Mouse (Mus musculus) midbrain, embryonic 14.5 days (tissue): ENCODE results near the gene Abcb6. TPM values are rescaled to one million over a fixed set of nuclear protein-coding genes. Genes with fewer than 3 reads are reported as not detected.
A peak's percentile ranks its signal among the peaks of the same experiment; 100 is the strongest.

Experiments
- ATAC-seq: fragments of 200-750 bp; cut with Nextera tagmentation; 2 replicates; pipeline ENCODE4 v1.8.0; 2017; ENCODE audit warnings: moderate number of reproducible peaks, moderate library complexity; ENCODE audit not compliant: low FRiP score, low TSS enrichment
- DNase-seq: peaks from one replicate; pipeline ENCODE4 v3.0.0-alpha.2; 2015
- H3K27ac ChIP-seq: fragments of 300-500 bp; sonication (generic); replicated peaks from 2 replicates; pipeline ENCODE4 v1.5.1; 2014; ENCODE audit warnings: mild to moderate bottlenecking, low read depth, low read length, moderate library complexity
- H3K27me3 ChIP-seq: fragments of 300-500 bp; sonication (generic); 2 replicates; pipeline ENCODE4 v1.6.1; 2014; ENCODE audit warnings: low read length, control low read depth, mixed read lengths; ENCODE audit not compliant: control insufficient read depth, insufficient read depth
- H3K36me3 ChIP-seq: fragments of 300-500 bp; sonication (generic); 2 replicates; pipeline ENCODE4 v1.6.1; 2014; ENCODE audit warnings: low read length, control low read depth; ENCODE audit not compliant: control insufficient read depth, insufficient read depth
- H3K4me1 ChIP-seq: fragments of 300-500 bp; sonication (generic); 2 replicates; pipeline ENCODE4 v1.6.1; 2014; ENCODE audit warnings: mild to moderate bottlenecking, antibody characterized with exemption, low read length, control low read depth; ENCODE audit not compliant: control insufficient read depth, insufficient read depth
- H3K4me2 ChIP-seq: fragments of 300-500 bp; sonication (generic); 2 replicates; pipeline ENCODE4 v1.6.1; 2014; ENCODE audit warnings: mild to moderate bottlenecking, low read length, moderate library complexity
- H3K4me3 ChIP-seq: fragments of 300-500 bp; sonication (generic); replicated peaks from 2 replicates; pipeline ENCODE4 v1.5.1; 2014; ENCODE audit warnings: low read depth, low read length
- H3K9ac ChIP-seq: fragments of 300-500 bp; sonication (generic); replicated peaks from 2 replicates; pipeline ENCODE4 v1.6.1; 2014; ENCODE audit warnings: mild to moderate bottlenecking, low read length, moderate library complexity
- H3K9me3 ChIP-seq: fragments of 300-500 bp; sonication (generic); 2 replicates; pipeline ENCODE4 v1.6.1; 2016; ENCODE audit warnings: low read length, control low read depth, mixed read lengths; ENCODE audit not compliant: control insufficient read depth
- WGBS: fragments of 180-500 bp; shearing (Covaris S2); extraction: QIAGEN DNeasy Blood & Tissue Kit; methylation state at CpG from one replicate; pipeline ENCODE4 v1.1.7; 2014; 5-methylcytosine and 5-hydroxymethylcytosine counted together
- polyA plus RNA-seq: library from polyadenylated mRNA; unstranded; fragments of >200 nt; fragmentation: Nextera tagmentation; extraction: Ambion mirVana; gene quantifications from 2 replicates; pipeline ENCODE4 v1.2.1, GENCODE M21; 2014

Gene Abcb6
- 35.5 and 36.3 TPM in 2 replicates for polyA plus RNA-seq

GRCm38 (mm10) chr1:75180105-75180590, at the start of gene Abcb6:
Gene Abcb6 (minus strand): TSS chr1:75180392.
- no peaks in the 10 kb centered on the region for H3K9me3 ChIP-seq
- ATAC-seq (peak; percentile 94), DNase-seq (peak; percentile 96)
- peak within 1 kb of the TSS; percentile 57; the same call in 1 of the 2 replicates for H3K27ac ChIP-seq
- peak within 1 kb of the TSS; percentile 100 for H3K4me2 ChIP-seq
- H3K4me3 ChIP-seq, result peak within 1 kb of the TSS; percentile 55
- peaks cover 62% of the 10 kb centered on the region for H3K36me3 ChIP-seq
- H3K27me3 ChIP-seq, result no peaks in the 10 kb centered on the region
- H3K9ac ChIP-seq, result peak within 1 kb of the TSS; percentile 61
- H3K4me1 ChIP-seq, result peaks cover 16% of the 10 kb centered on the region
- WGBS, result under 1% methylated on average over 31 of the region's 31 CpGs

DNA sequence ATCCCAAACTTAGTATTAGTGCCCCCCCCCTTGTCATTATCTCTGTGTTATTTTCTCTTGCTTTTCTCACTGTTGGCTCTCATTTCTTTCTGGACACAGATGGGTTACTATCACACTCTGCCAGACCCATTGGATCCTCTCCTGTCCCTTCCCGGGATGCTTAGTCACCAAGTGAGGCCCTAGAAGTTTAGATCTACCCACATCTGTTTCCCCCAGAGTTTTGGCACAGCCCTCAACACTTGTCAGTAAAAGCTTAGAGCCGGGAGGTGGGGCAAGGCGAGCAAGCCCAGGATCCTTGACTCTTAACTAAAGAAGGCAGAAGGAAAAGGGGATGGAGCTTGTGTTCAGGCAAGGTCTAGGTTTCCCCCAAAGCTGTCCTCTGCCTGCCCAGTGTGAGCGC, 49.0 kb upstream of the Abcb6 start:
- no peak overlapping the region for H3K4me2 ChIP-seq
- no peak for ATAC-seq
- H3K27me3 ChIP-seq, result no peaks in the 10 kb centered on the region
- 70% methylated on average over 4 of the region's 4 CpGs for WGBS
- no peaks in the 10 kb centered on the region for H3K36me3 ChIP-seq
- H3K4me1 ChIP-seq, result no peaks in the 10 kb centered on the region
- no peaks in the 10 kb centered on the region for H3K9me3 ChIP-seq
- DNase-seq, result no peak
- H3K4me3 ChIP-seq, result no peak overlapping the region
- no peak overlapping the region for H3K27ac ChIP-seq
- H3K9ac ChIP-seq, result no peak overlapping the region

DNA sequence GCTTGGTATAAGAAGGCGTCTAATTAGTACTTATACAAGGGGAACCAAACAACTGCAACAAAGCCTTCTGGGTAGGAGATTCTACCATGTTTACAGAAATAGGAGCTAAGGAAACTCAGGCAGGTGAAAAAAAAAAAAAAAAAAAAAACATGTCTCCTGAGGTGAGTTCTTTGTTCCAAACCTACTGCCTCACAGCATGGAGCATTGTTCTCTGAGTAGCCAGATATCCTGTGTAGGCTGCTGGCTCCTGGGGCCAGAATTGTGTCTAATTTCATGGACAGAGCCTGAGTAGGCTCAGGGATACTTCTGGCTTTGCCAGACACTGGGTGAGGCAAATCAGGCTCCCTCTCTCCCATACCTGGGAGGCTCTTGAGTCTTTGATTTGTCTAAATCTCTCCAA, 47.5 kb upstream of the Abcb6 start:
- no peaks in the 10 kb centered on the region for H3K36me3 ChIP-seq
- H3K4me2 ChIP-seq, result no peak overlapping the region
- DNase-seq (no peak), ATAC-seq (no peak)
- H3K4me1 ChIP-seq, result no peaks in the 10 kb centered on the region
- no peak overlapping the region for H3K27ac ChIP-seq
- no peak overlapping the region for H3K4me3 ChIP-seq
- no peaks in the 10 kb centered on the region for H3K27me3 ChIP-seq
- H3K9me3 ChIP-seq, result no peaks in the 10 kb centered on the region
- no peak overlapping the region for H3K9ac ChIP-seq
- 74% methylated on average over 1 of the region's 1 CpGs for WGBS

- ATAC-seq, result no peak
- Histone ChIP-seq H3K36me3 (no peaks in the 10 kb centered on the region), H3K4me3 (no peak overlapping the region)
Measured at GRCm38 (mm10) chr1:75226138-75226537, 45.9 kb upstream of the Abcb6 start.

DNA sequence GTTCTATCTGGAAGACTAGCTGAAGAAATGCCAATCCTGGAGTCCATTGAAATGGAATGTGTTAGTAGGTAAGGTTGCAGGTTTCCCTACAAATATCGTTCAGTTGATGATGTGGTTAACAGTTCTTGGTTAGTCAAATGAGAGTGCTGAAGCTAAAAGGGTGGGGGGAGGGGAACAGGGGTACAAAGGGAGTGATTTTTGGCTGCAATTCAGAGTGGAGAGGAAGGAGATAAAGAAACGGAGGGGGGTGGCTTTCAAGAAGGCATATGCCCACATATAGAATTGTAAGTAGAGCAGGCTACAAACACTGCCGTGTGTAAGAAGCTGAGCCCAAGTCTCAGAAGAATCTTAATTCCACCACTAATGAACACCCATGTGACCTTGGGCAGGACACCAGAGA, 45.3 kb upstream of the Abcb6 start:
- no peaks in the 10 kb centered on the region for H3K4me1 ChIP-seq
- H3K27me3 ChIP-seq, result peaks cover 13% of the 10 kb centered on the region
- no peak overlapping the region for H3K9ac ChIP-seq
- no peak overlapping the region for H3K4me2 ChIP-seq
- WGBS, result 72% methylated on average over 3 of the region's 3 CpGs
- no peak overlapping the region for H3K4me3 ChIP-seq
- H3K27ac ChIP-seq, result no peak overlapping the region
- ATAC-seq, result no peak
- no peak for DNase-seq
- H3K36me3 ChIP-seq, result no peaks in the 10 kb centered on the region
- H3K9me3 ChIP-seq, result no peaks in the 10 kb centered on the region

More at GRCm38 (mm10) chr1:75226138-75226537, 45.9 kb upstream of the Abcb6 start:
- WGBS, result 69% methylated on average over 2 of the region's 2 CpGs
- Histone ChIP-seq H3K27ac (no peak overlapping the region), H3K27me3 (peaks cover 7% of the 10 kb centered on the region; the same call in 1 of the 2 replicates), H3K9ac (no peak overlapping the region), H3K4me2 (no peak overlapping the region), H3K9me3 (no peaks in the 10 kb centered on the region), H3K4me1 (no peaks in the 10 kb centered on the region)
- no peak for DNase-seq

- 78% methylated on average over 6 of the region's 6 CpGs for WGBS
- no peak overlapping the region for H3K4me3 ChIP-seq
Measured at GRCm38 (mm10) chr1:75223532-75223931, 43.3 kb upstream of the Abcb6 start.

DNA sequence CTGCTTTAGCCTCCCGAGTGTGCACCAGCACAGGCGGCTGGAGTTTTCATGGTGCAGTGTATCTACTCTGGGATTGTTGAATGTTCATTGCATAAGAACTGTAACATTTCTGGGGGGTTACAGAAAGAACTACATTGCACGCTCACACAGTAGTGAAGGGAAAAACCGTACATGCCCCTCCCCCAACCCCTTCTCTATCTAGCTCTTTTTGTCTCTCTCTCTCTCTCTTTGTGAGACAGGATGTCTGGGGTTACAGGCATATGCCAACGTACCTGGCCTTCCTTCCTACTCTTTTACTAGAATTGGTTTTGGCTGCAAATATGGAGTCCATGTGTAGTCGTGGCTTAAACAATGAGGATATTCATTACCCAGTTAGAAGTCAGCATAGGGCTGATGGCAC, 42.7 kb upstream of the Abcb6 start:
- H3K36me3 ChIP-seq, result no peaks in the 10 kb centered on the region
- no peak overlapping the region for H3K4me2 ChIP-seq
- no peak overlapping the region for H3K9ac ChIP-seq
- WGBS, result 85% methylated on average over 6 of the region's 6 CpGs
- peaks cover 33% of the 10 kb centered on the region for H3K27me3 ChIP-seq
- ATAC-seq (no peak), DNase-seq (no peak)
- H3K4me1 ChIP-seq, result peaks cover 17% of the 10 kb centered on the region
- H3K4me3 ChIP-seq, result no peak overlapping the region
- H3K27ac ChIP-seq, result no peak overlapping the region
- no peaks in the 10 kb centered on the region for H3K9me3 ChIP-seq

More at GRCm38 (mm10) chr1:75223532-75223931, 43.3 kb upstream of the Abcb6 start:
- DNase-seq, result no peak
- H3K4me1 ChIP-seq, result peaks cover 13% of the 10 kb centered on the region
- H3K27me3 ChIP-seq, result peaks cover 27% of the 10 kb centered on the region
- H3K4me2 ChIP-seq, result no peak overlapping the region
- no peak overlapping the region for H3K9ac ChIP-seq
- no peak for ATAC-seq
- no peak overlapping the region for H3K27ac ChIP-seq
- no peaks in the 10 kb centered on the region for H3K9me3 ChIP-seq
- H3K36me3 ChIP-seq, result no peaks in the 10 kb centered on the region

- H3K9me3 ChIP-seq, result no peaks in the 10 kb centered on the region
- no peak overlapping the region for H3K27ac ChIP-seq
- WGBS, result 75% methylated on average over 3 of the region's 3 CpGs
- DNase-seq (no peak), ATAC-seq (no peak)
- H3K4me2 ChIP-seq, result no peak overlapping the region
- H3K4me3 ChIP-seq, result no peak overlapping the region
- H3K36me3 ChIP-seq, result no peaks in the 10 kb centered on the region
- no peak overlapping the region for H3K9ac ChIP-seq
- peaks cover 46% of the 10 kb centered on the region for H3K27me3 ChIP-seq
- H3K4me1 ChIP-seq, result peaks cover 17% of the 10 kb centered on the region
Measured at GRCm38 (mm10) chr1:75221538-75221937, 41.3 kb upstream of the Abcb6 start.

DNA sequence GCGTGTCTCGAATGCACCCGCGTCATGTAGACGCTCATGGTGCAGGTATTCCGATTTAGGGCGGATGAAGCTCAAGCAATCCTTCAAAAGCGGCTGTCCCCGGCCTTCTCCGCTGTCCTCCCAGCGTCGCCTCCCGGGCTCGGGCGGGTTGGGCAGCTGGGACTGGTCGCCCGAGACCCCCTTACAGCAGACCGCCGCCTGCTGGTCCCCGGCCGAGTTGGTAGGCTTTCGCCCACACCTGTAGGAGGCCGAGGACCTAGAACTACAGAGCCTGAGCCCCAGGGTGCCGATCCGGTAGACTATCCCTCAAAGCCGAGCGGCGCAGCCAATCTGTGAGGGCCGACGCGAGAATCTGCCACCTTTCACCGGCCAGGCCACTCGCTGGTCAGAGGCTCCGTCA, 39.3 kb upstream of the Abcb6 start, which contains the start of gene Tuba4a:
TSS of gene Tuba4a (minus strand) at position 335 of the 400 bp plus-strand sequence.
- Histone ChIP-seq H3K4me3 (peak within 1 kb of the TSS; percentile 52), H3K4me1 (peaks cover 17% of the 10 kb centered on the region), H3K4me2 (peak within 1 kb of the TSS; percentile 97), H3K27me3 (peaks cover 46% of the 10 kb centered on the region), H3K9ac (peak within 1 kb of the TSS; percentile 62), H3K9me3 (no peaks in the 10 kb centered on the region), H3K36me3 (peaks cover 9% of the 10 kb centered on the region), H3K27ac (no peak within 1 kb of the TSS)
- WGBS, result under 1% methylated on average over 34 of the region's 34 CpGs
- peak; percentile 62 for DNase-seq
- peak; percentile 56 for ATAC-seq
